Mouse (Mus musculus) testis, adult 2 months (tissue): ENCODE measurements around the gene Swsap1.

ENCODE experiments used
- CTCF ChIP-seq: fragments of 200-500 bp; IDR thresholded peaks from 2 replicates; pipeline ENCODE4 v1.5.1; 2012; ENCODE audit warnings: low read depth, mild to moderate bottlenecking, inconsistent platforms, low read length, moderate library complexity; ENCODE audit not compliant: control insufficient read depth, insufficient read depth, insufficient replicate concordance
- POLR2A ChIP-seq: fragments of 200-500 bp; IDR thresholded peaks from 2 replicates; pipeline ENCODE4 v1.6.1; 2012; ENCODE audit warnings: low read depth, mild to moderate bottlenecking, inconsistent platforms, low read length, moderate library complexity; ENCODE audit not compliant: control insufficient read depth

DNA sequence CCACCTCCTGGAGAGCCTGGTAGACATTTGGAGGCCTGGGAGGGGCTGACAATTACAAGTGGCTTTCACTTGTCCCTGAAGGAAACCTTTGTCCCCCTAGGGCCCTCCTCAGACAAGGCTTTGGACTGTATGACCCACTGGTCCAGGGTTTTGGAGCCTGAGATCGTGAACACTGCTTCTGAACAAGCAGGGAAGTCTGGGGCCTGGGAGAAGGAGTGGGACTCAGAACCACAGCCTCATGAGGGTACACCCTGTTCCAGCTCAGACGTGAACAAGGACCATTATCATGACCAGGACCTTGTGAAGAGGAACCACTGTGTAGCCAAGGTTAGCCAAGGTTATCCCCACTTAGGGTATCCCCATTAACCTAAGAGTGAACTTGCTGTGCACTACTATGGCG lies 26.3 kb upstream of the Swsap1 start:
- TF ChIP-seq CTCF (no peak), POLR2A (no peak)
